Mouse (Mus musculus): Measurements from ENCODE around the gene Pdyn. TPM values are rescaled to one million over a fixed set of nuclear protein-coding genes. Genes with fewer than 3 reads are reported as not detected.

Pdyn gene
- polyA plus RNA-seq, 1 experiment from 2014 or later = not detected

DNA sequence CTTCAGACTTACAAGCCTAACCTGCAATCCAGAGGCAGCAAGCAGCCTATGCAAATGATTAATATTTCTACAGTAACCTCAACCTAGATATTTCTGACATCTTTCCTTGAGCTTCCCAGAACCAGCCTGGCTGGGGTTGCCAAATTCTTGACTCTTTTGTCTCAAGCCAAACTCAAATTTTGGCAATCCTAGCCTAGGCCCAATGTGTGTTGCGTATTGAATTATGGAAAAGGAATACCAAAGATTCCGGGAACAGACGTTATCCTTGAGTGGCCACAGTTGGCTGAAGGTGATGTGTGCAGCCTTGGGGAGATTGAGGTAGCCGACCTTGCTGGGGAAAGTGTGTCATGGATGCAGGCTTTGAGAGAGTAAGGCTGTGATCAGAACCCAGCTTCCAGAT is 40.8 kb downstream of the Pdyn start:
- no peak overlapping the region for H3K4me3 ChIP-seq (ENCODE audit: low read depth, low read length)

GRCm38 (mm10) chr2:129655033-129655432 is 44.6 kb downstream of the Pdyn start:
- DNase-seq = no peak
- H3K4me1 ChIP-seq (ENCODE audit: insufficient read depth) = no peaks in the 10 kb centered on the region
- no peaks in the 10 kb centered on the region for H3K36me3 ChIP-seq (ENCODE audit: insufficient read depth)
- no peak for ATAC-seq (ENCODE audit: insufficient read depth)
- H3K4me2 ChIP-seq = no peak overlapping the region
- no peaks in the 10 kb centered on the region for H3K9me3 ChIP-seq (ENCODE audit: low read depth, low read length)
- H3K27ac ChIP-seq (ENCODE audit: low read depth) = no peak overlapping the region
- no peak overlapping the region for H3K9ac ChIP-seq
- H3K4me3 ChIP-seq (ENCODE audit: low read depth, low read length) = no peak overlapping the region
- no peak for TF ChIP-seq CTCF (IDR thresholded peaks at IDR 0.05; ENCODE audit: low read depth)
- no peaks in the 10 kb centered on the region for H3K27me3 ChIP-seq (ENCODE audit: insufficient read depth, low read length)
- WGBS = 79% methylated on average over 4 of the region's 4 CpGs

More for the DNA sequence above, 40.8 kb downstream of the Pdyn start:
- no peak overlapping the region for H3K9ac ChIP-seq
- H3K9me3 ChIP-seq (ENCODE audit: low read depth, low read length) = no peaks in the 10 kb centered on the region
- 80% methylated on average over 4 of the region's 4 CpGs for WGBS
- no peak overlapping the region for H3K27ac ChIP-seq (ENCODE audit: low read depth)
- no peak overlapping the region for H3K4me2 ChIP-seq
- H3K27me3 ChIP-seq (ENCODE audit: insufficient read depth, low read length) = no peaks in the 10 kb centered on the region
- H3K4me1 ChIP-seq (ENCODE audit: insufficient read depth) = no peaks in the 10 kb centered on the region
- H3K36me3 ChIP-seq (ENCODE audit: insufficient read depth) = no peaks in the 10 kb centered on the region
- TF ChIP-seq CTCF (IDR thresholded peaks at IDR 0.05; ENCODE audit: low read depth) = no peak
- ATAC-seq (ENCODE audit: insufficient read depth) = no peak
- no peak for DNase-seq

- 81% methylated on average over 4 of the region's 4 CpGs for WGBS
- H3K4me3 ChIP-seq (ENCODE audit: low read depth, low read length) = no peak overlapping the region
- no peak for DNase-seq
Measured at GRCm38 (mm10) chr2:129654233-129654950, 45.3 kb downstream of the Pdyn start.

GRCm38 (mm10) chr2:129653632-129654031 is 46.0 kb downstream of the Pdyn start:
- Histone ChIP-seq H3K36me3 (ENCODE audit: insufficient read depth) (no peaks in the 10 kb centered on the region), H3K4me1 (ENCODE audit: insufficient read depth) (no peaks in the 10 kb centered on the region), H3K27me3 (ENCODE audit: insufficient read depth, low read length) (no peaks in the 10 kb centered on the region), H3K4me3 (ENCODE audit: low read depth, low read length) (no peak overlapping the region), H3K9me3 (ENCODE audit: low read depth, low read length) (no peaks in the 10 kb centered on the region), H3K9ac (no peak overlapping the region), H3K4me2 (no peak overlapping the region), H3K27ac (ENCODE audit: low read depth) (no peak overlapping the region)
- 73% methylated on average over 2 of the region's 2 CpGs for WGBS
- no peak for TF ChIP-seq CTCF (IDR thresholded peaks at IDR 0.05; ENCODE audit: low read depth)
- ATAC-seq (ENCODE audit: insufficient read depth) (no peak), DNase-seq (no peak)

More at GRCm38 (mm10) chr2:129654233-129654950, 45.3 kb downstream of the Pdyn start:
- no peak for ATAC-seq (ENCODE audit: insufficient read depth)
- Histone ChIP-seq H3K27me3 (ENCODE audit: insufficient read depth, low read length) (no peaks in the 10 kb centered on the region), H3K4me2 (no peak overlapping the region), H3K9me3 (ENCODE audit: low read depth, low read length) (no peaks in the 10 kb centered on the region), H3K36me3 (ENCODE audit: insufficient read depth) (no peaks in the 10 kb centered on the region), H3K4me1 (ENCODE audit: insufficient read depth) (no peaks in the 10 kb centered on the region), H3K9ac (no peak overlapping the region), H3K27ac (ENCODE audit: low read depth) (no peak overlapping the region)
- TF ChIP-seq CTCF (IDR thresholded peaks at IDR 0.05; ENCODE audit: low read depth) = no peak

- DNase-seq = no peak
- no peak for TF ChIP-seq CTCF (IDR thresholded peaks at IDR 0.05; ENCODE audit: low read depth)
Measured at GRCm38 (mm10) chr2:129652616-129653015, 47.0 kb downstream of the Pdyn start.

More at GRCm38 (mm10) chr2:129652616-129653015, 47.0 kb downstream of the Pdyn start:
- Histone ChIP-seq H3K4me3 (ENCODE audit: low read depth, low read length) (no peak overlapping the region), H3K9ac (no peak overlapping the region), H3K36me3 (ENCODE audit: insufficient read depth) (no peaks in the 10 kb centered on the region), H3K4me1 (ENCODE audit: insufficient read depth) (no peaks in the 10 kb centered on the region), H3K9me3 (ENCODE audit: low read depth, low read length) (no peaks in the 10 kb centered on the region), H3K27me3 (ENCODE audit: insufficient read depth, low read length) (no peaks in the 10 kb centered on the region), H3K27ac (ENCODE audit: low read depth) (no peak overlapping the region), H3K4me2 (no peak overlapping the region)
- WGBS = 51% methylated on average over 4 of the region's 4 CpGs
- no peak for ATAC-seq (ENCODE audit: insufficient read depth)

Other genes with a start within 250 kb of the Pdyn start
- not detected in 2 replicates for gene F830045P16Rik, start 163.2 kb downstream of the Pdyn start, polyA plus RNA-seq (2014; fragmentation: Nextera tagmentation; extraction: Ambion mirVana)
- 25.0 and 26.5 TPM in 2 replicates for gene Sirpa, start 107.0 kb downstream of the Pdyn start, polyA plus RNA-seq (2014; fragmentation: Nextera tagmentation; extraction: Ambion mirVana)
- gene Stk35, start 100.7 kb upstream of the Pdyn start, polyA plus RNA-seq (2014; fragmentation: Nextera tagmentation; extraction: Ambion mirVana) = 15.6 and 17.1 TPM in 2 replicates